Mouse (Mus musculus) ovary, postnatal 36 days (tissue): ENCODE data around the gene Gm5108.

Experiments used
- DNase-seq: peaks from one replicate; pipeline ENCODE4 v3.0.0; 2022; ENCODE audit warnings: low spot score, mixed read lengths

Gm5108 gene

GRCm38 (mm10) chr5:67941369-67941768 lies at the start of gene Gm5108:
Gene Gm5108, plus strand, starts transcription at chr5:67941669.
- DNase-seq, result no peak

- no peak for DNase-seq
Measured at GRCm38 (mm10) chr5:67898921-67899320, 42.5 kb upstream of the Gm5108 start.

- DNase-seq, result no peak
Measured at GRCm38 (mm10) chr5:67904555-67904954, 36.9 kb upstream of the Gm5108 start.

- DNase-seq, result no peak
Measured at GRCm38 (mm10) chr5:67930584-67930983, 10.9 kb upstream of the Gm5108 start.

- no peak for DNase-seq
Measured at GRCm38 (mm10) chr5:67931623-67932022, 9.8 kb upstream of the Gm5108 start.

- DNase-seq, result no peak
Measured at GRCm38 (mm10) chr5:67943199-67943598, 1.7 kb downstream of the Gm5108 start.

GRCm38 (mm10) chr5:67944074-67944785 lies 2.8 kb downstream of the Gm5108 start:
- DNase-seq, result no peak

- DNase-seq, result no peak
Measured at GRCm38 (mm10) chr5:67946321-67946720, 4.9 kb downstream of the Gm5108 start, which contains the start of gene Gm21905. Gene Gm21905, minus strand, starts transcription at chr5:67946421.

- DNase-seq, result no peak
Measured at GRCm38 (mm10) chr5:67947006-67947405, 5.5 kb downstream of the Gm5108 start.

GRCm38 (mm10) chr5:67948074-67948473 lies 6.6 kb downstream of the Gm5108 start:
- DNase-seq, result no peak

- no peak for DNase-seq
Measured at GRCm38 (mm10) chr5:67954097-67954496, 12.6 kb downstream of the Gm5108 start.

GRCm38 (mm10) chr5:67955486-67955885 lies 14.0 kb downstream of the Gm5108 start:
- DNase-seq, result no peak

- no peak for DNase-seq
Measured at GRCm38 (mm10) chr5:67961708-67962629, 20.5 kb downstream of the Gm5108 start.

- DNase-seq, result no peak
Measured at GRCm38 (mm10) chr5:67969536-67969935, 28.1 kb downstream of the Gm5108 start.

GRCm38 (mm10) chr5:67981946-67982526 lies 40.6 kb downstream of the Gm5108 start:
- DNase-seq, result no peak

- no peak for DNase-seq
Measured at GRCm38 (mm10) chr5:67990426-67990825, 49.0 kb downstream of the Gm5108 start.

- DNase-seq, result no peak
Measured at GRCm38 (mm10) chr5:68002611-68003010, 61.1 kb downstream of the Gm5108 start.

- DNase-seq, result no peak
Measured at GRCm38 (mm10) chr5:68003904-68004303, 62.4 kb downstream of the Gm5108 start.

GRCm38 (mm10) chr5:68004419-68004818 lies 63.0 kb downstream of the Gm5108 start:
- no peak for DNase-seq

GRCm38 (mm10) chr5:68007074-68007473 lies 65.6 kb downstream of the Gm5108 start:
- no peak for DNase-seq

GRCm38 (mm10) chr5:68011569-68011968 lies 70.1 kb downstream of the Gm5108 start:
- DNase-seq, result no peak

- peak; percentile 73 for DNase-seq
Measured at GRCm38 (mm10) chr5:68012618-68013017, 71.1 kb downstream of the Gm5108 start.

- DNase-seq, result no peak
Measured at GRCm38 (mm10) chr5:68020870-68021269, 79.4 kb downstream of the Gm5108 start.
